Mouse (Mus musculus): ENCODE measurements around the gene Nkd1.

Gene Nkd1

DNA sequence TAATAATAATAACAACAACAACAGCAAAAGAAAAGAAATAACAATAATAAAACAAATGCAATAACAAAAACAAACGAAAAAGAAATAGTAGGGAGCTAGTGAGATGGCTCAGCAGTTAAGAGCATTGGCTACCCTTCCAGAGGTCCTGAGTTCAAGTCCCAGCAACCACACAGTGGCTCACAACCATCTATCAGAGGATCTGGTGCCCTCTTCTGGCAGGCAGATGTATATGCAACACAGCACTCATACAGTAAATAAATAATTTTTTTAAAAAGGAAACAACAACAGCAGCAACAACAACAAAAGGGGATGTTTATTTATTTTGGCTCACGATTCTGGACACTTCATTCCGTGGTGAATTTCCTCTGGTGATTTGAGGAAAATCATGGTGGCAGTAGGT is 98.4 kb downstream of the Nkd1 start:
- DNase-seq (ENCODE audit: low read depth), result peak; percentile 41

DNA sequence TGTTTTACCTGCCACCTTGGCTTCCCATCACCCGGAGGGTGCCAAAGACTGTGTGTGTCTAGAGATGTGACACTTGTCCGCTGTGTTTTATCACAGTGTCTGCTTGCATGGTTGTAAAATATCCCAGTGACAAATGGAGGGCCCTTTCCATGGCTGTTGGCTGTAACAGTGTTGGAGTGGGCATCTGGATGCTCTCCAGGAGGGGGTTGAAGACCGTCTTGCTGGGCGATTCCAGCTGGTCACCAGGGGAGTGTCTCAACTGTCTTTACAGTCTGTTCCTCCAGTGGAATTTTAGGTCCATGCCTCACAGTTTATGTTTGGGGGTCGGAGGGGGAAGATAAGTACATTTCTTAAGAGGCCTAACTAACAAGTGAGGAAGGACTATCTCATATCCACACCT is 99.8 kb downstream of the Nkd1 start:
- no peak for DNase-seq (ENCODE audit: low read depth)

DNA sequence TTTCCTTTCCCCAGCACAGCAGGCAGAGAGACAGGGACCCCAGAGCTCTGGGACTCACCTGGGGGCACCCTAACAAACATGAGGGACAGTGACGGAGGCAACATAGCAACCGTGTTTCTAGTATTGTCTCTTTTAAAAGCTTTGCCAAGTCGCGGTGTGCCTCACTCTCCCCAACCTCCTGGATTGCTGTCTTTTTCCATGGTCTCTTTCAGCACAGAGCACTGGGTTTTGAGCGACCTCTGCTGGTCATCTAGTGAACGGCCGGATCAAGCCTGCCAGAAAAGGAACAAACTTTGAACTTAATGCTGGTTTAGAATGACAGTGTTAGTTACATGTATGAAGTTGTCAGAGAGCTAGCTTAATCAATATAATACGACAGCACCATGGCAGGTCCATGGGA is 100.3 kb downstream of the Nkd1 start:
- peak; percentile 76 for DNase-seq (ENCODE audit: low read depth)

DNA sequence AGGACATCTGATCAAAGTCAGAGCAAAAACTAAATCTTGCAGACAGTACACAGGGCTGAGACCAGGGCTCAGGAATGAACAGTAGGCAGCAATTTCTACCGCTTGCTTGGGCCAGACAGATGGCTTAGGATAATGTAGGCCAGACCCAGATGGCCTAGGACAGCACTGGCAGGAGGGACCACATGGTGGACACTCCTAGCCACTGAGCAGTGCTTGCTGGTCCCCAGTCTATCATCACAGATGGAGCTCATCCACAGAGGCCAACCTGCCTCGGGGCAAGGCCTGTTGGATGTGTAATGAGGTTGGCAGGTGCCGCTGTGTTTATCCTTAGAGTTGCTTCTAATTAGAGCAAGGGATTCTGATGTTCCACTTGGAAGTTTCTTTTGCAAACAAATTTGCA is 102.2 kb downstream of the Nkd1 start:
- no peak for DNase-seq (ENCODE audit: low read depth)

DNA sequence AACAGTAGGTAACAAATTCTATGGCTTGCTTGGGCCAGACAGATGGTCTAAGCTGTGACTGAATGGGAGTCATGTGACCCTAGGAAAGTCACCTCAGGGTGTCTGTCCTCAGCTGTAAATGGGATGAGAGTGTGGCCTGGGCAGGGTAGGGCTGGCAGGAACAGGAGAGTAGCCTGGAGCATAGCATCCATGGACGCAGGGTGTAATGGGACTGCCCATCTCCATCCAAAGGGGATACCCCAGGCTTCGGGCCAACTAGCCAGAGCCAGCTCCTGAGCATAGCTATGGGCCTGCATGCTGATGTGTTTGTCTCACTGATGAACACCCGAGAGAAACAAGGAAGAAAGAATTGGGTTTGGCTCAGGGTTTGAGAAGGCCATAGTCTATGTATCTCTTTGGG is 103.1 kb downstream of the Nkd1 start:
- no peak for DNase-seq (ENCODE audit: low read depth)

DNA sequence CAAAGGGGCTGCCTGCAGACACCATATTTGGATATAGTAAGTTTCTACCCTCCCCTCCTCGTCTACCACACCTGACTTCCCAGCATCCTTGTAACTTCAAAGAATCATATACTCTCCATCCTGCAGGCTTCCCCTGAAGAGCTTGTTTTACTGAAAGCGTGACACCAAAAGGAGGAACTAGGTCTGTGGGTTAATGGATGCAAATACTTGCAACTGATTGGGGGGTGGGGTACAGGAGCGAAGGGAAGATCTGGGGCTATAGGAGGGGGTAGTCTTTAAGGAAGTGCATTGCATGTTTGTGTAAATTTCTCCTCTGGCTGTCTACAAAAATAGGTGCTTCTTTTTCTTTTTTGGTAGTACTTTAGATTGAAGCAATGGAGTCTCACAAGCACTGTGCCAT is 105.3 kb downstream of the Nkd1 start:
- no peak for DNase-seq (ENCODE audit: low read depth)

DNA sequence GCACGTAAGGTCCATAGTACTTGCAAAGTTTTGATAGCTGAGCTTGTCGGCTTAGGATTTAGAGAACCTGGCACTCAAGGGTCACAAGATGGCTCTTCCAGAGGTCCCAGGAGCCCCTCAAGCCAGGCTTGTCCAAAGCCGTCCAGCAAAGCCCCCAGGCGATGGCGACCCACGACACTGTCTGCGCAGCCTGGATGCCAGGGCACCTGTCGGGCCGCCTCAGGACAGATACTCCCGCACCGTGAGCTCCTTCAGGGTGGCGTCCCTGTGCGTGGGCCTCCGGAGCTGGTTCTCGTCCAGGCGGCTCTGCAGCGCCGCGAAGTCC is 105.7 kb downstream of the Nkd1 start:
- no peak for DNase-seq (ENCODE audit: low read depth)

DNA sequence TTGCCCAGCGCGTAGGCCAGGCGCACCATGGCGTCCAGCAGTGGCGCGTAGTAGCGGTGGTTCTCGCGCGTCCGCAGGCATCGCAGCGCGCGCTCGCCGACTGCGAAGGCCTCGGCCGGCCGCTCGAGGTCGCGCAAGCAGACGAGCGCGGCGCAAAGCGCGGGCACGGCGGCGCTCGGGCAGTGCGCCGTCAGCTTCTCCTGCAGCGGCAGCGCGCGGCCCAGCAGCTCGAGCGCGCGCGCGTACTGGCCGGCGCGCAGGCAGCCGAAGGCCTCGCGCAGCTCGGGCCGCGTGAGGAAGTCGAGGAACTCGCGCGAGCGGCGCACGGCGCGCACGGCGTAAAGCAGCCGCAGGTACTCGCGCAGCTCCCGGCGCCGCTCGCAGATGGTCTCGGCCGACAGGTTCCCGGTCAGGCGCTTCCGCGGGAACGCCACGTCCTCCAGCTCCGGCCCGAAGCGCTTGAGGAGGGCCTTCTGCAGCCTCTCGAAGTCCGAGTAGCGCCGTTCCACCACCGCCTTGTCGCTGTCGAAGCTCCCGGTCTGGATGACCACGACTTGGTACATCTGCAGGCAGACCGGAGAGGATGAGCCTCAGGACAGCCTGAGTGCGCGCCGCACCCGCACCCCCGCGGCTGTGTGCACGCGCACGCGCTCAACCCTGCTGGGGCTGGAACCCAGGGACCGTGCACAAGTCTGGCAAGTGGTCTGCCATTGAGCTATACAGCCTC is 106.3 kb downstream of the Nkd1 start:
- no peak for DNase-seq (ENCODE audit: low read depth)

DNA sequence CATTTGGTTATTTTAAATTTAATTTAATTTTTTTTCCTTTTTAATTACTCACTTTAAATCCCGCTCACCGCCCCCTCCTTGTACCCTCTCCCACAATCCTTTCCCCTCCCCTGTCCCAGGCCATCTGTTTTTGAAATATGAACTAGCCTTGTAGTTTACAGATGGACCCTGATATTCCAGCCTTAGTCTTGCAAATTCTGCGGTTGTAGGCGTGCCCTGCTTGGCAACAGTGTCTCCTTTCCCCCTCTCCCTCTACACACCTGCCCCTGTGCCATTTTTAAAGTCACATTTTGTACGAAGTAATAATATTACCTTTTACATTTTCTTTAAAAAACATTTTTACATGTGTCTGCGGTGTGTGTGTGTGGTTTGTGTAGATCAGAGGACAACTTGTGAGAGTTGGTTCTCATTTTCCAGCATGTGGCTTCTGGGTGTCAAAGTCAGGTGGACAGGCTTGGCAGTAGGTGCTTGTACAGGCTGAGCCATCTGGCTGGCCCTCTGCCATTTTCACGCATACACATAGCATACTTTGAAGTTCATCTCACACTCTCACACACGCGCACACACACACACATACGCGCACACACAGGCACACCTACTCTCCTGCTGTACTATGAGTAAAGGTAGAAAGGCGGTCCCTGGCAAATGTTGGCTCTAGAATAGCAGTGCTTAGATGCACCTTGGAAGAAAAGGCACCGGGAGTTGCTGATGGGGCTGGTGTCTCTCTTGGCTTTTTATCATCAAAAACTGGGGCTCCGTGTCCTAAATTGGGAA is 107.0 kb downstream of the Nkd1 start:
- no peak for DNase-seq (ENCODE audit: low read depth)

DNA sequence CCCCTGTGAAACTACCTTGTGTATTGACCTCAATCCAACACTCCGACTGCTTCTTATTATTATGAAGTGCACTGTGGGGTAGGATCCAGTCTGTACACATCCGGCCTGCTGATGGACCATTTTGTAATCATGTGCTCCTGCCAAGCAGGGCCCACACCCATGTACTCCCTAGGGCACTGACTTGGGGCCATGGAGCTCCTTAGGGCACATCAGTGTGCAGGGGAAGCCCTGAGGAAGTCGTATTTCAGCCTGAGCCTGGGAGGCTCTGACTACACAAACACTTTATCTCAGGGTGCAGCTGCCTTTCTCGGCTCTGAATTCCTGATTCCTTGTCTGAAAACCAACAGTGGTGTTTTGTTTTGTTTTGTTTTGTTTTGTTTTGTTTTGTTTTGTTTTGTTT is 109.1 kb downstream of the Nkd1 start:
- DNase-seq (ENCODE audit: low read depth), result no peak

DNA sequence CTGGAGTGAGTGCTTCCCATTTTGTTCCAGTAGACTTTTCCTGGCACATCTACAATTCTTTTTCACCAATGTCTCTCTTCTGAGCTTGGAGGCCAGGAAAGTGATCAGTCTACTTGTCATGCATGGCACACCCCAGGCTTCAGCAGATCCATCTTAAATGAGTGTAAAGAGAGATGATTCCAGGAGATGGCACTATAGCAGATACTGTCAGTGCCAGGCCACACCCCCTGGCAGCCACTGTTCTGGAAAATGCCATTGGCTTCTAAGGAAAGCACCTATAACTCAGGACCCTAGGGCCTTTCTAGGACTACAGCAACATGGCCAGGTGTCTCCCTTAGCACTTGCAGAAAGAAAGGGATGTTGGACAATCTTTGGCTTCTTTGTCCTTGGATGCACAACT is 109.9 kb downstream of the Nkd1 start:
- peak; percentile 48 for DNase-seq (ENCODE audit: low read depth)

DNA sequence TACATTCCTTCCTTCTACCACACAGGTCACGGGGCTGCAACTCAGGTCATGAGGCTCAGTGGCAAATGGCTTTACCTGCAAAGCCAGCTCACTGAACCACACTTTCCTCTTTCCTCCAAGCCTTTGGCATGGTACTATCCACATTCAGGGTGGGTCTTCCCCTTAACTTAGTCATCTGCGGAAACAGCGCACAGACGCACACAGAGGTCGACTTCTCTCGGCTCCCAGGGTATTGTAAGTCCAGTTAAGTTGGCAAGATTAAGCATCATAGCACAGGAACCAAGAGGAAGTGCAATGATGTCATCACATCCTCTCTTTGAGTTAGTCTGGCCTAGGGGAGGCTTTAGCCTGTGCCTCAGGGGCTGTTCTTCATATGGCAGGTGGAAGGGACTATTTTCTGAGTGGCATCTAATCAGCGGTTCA is 112.2 kb downstream of the Nkd1 start:
- no peak for DNase-seq (ENCODE audit: low read depth)

DNA sequence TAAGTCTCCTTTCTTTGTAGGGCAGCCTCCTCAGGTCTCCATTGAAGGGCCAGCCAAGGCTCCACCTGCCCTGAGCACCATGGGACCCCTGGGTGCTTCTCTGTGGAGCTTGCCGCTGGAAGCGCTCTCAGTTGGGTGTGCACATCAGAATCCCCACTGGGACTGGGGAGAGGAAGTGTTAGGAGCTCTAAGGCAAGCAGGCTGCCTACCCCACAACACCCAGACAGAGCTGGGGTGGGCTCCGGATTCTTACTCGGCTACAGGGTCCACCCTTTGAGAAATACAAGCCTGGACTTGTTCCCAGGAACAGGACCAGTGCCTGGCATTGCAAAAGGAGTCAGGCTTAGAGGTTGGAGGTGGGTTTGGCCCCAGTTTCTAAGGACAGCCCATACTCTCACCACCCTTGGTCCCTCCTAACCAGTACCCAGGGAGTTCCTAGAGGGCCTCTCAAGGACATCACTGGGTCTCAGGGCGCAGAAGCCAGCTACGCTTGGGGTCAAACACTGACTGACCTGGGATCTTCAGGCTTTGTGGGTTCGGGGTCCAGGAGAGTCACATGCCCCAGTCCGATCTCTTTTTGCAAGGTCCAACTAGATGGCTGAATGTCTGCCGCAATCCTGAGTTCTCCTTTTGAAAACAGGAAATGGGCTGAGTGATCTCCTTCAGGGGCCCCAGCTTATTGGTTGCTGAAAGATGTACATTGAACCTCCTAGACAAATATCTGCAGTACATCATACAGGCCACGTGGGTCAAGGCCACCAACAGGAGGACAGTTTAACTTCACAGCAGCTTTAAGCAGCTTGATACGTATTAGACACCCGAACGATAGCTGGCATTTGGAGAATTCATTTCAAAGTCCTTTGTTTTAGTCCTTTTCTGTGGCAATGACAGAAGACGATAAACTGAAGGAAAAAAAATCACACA is 114.6 kb downstream of the Nkd1 start, which contains the start of gene Snx20:
Gene Snx20, minus strand, starts transcription at position 655 of the 924 bp plus-strand sequence.
- DNase-seq (ENCODE audit: low read depth), result no peak

DNA sequence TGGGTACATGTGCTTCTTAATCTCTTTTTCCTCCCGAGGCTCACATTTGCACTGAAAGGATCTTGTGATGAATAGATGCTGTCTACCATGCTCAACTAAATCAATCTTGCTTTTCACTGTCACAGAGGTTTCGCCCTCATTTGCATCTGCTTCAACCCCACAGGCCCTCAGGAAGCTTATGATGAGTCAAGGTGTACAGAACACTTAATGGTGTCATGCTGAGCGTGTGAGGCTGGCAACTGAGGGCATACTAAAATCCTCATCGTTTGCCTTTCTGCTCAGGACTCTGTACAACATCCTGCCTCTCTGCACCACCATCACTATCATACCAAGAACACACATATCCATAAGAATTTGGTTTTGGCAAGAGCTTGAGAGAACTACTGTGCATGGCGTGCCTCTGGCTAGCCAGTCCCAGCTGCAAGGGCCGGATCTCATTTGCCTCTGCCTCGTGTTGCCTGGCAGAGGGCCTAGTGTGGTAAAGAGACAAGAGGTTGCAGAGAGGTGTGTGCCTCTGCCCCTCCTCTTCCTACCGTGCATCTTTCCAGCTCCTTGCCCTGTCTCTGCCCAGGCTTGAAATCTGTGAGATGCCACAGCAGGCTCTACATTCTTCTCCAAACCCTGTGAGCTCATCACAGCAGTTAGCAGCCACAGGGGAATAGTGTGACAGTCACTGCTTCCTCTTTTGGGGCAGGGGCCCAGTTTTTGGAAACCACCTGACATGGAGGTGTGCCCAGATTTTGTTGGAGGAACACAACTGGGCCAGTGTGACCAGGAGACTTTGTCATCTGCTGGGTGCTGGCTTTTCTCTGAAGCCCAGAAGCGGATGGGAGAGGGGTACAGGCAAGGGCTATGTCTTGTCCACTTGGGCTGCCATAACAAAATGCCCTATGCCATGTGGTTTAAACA is 116.2 kb downstream of the Nkd1 start:
- no peak for DNase-seq (ENCODE audit: low read depth)

DNA sequence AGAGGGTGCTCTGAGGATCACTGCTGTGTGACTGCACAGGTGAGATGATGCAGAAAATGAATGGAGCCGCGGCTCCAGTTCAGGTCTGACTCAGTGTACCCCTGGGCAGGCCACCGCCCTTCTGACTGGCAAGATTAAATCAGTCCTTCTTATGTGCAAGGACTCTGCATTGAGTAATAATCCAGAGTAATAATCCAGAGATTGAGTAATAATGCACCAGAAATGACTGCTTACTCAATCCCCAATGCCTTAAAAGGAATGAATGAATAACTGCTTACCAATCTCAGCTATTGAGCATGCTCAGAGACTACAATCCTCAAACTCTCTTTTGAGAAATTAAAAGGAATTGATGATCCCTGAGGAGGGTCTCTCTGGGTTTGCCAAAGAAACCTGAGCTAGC is 117.8 kb downstream of the Nkd1 start:
- DNase-seq (ENCODE audit: low read depth), result no peak

DNA sequence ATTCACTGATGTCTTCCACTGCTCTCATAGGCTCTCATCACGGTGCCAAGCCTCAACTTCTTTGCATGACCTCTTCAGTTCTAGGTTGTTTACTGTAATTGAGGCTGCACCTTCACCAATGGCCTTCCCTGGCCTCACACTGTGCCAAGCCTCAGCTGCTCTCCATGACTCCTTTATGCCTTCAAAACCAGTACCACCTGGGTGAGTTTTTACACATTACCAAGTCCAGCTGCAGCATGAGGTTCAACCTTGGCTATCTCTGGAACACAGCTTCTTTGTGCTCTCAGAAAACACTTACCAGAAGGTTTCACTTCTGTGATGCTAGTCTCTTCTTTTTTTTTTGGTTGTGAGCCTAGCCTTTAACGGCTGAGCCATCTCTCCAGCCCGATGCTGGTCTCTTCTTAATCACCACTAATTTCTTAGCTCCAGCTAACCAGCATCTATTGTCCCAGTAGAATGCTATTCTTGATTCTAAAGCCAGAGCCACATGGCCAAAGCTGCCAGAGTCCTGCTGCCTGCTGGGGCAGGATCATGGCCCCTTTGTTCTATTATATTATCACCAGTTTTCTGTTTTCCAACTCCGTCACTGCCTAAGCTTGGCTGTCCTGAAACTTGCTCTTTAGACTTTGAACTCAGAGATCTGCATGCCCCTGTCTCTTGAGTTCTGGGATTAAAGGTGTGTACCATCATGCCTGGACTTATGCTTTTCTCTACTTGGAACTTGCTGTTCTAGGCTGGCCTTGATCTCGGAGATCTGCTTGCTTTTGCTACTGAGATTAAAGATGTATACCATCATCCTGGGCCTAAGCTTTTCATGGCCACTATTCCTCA is 121.8 kb downstream of the Nkd1 start:
- no peak for DNase-seq (ENCODE audit: low read depth)

All from NIH3T3 (cell line).